Mouse (Mus musculus): ENCODE measurements around the gene Efhd2. TPM values are rescaled to one million over a fixed set of nuclear protein-coding genes. Genes with fewer than 3 reads are reported as not detected.

Efhd2 gene
- polyA plus RNA-seq, 1 experiment from 2014 or later: 88.4 TPM

DNA sequence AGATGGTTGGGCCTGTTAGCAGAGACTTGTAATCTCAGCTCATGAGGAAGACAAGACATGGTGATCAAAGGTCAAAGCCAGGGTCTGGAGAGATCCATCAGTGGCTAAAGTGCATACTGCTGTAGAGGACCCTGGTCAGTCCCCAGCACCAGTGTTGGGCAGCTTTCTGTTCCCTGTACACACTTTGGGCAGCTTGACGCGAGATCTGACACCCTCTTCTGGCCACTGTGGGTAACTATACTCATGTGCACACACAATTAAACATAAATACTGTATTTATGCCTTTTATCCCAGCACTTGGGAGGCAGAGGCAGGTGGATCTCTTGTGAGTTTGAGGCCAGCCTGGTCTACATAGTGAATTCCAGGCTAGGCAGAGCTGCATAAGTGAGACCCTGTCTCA lies 63.7 kb downstream of the Efhd2 start:
- DNase-seq (ENCODE audit: low spot score): no peak

DNA sequence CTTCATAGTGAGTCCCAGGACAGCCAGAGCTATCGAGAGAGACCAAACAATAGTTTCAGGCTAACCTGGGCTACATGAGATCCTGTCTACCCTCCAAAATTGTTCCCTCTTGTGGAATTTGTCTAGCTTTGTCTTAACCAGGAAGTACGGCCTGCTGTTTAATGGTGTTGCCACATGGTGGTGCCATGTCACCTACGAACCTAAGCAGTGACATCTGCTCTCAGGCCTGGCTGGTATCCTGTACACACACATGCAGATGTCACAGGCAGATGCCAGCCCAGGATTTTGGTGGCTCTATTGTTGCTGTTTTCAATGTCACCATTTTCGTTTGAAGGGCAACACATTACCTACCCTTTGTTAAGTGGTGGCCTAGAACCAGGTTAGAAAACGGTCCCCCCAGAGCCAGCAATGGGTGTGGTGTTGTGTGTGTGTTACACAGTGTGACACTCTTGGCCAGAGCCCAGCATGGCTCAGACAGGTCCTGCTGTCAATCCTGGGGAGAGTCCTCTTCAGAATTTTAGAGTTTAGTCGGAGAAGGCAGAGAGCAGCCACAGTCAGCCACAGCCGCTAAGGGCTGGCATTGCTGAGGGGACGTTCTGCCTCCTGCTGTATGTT lies 64.8 kb downstream of the Efhd2 start:
- peak; percentile 65 for DNase-seq (ENCODE audit: low spot score)

Other genes with a start within 250 kb of the Efhd2 start
- gene Plekhm2, start 210.0 kb downstream of the Efhd2 start, polyA plus RNA-seq (2015; fragmentation: Nextera tagmentation; extraction: Ambion mirVana): 2.6 and 3.6 TPM in 2 replicates
- not detected in 2 replicates for gene Rsc1a1, start 189.3 kb downstream of the Efhd2 start, polyA plus RNA-seq (2015; fragmentation: Nextera tagmentation; extraction: Ambion mirVana)
- gene Ddi2, start 151.5 kb downstream of the Efhd2 start, polyA plus RNA-seq (2015; fragmentation: Nextera tagmentation; extraction: Ambion mirVana): 12.3 and 12.8 TPM in 2 replicates
- 0.22 TPM in 1 of 2 replicates, not detected in the other for gene Agmat, start 128.2 kb downstream of the Efhd2 start, polyA plus RNA-seq (2015; fragmentation: Nextera tagmentation; extraction: Ambion mirVana)
- 2.5 and 2.9 TPM in 2 replicates for gene Dnajc16, start 84.0 kb downstream of the Efhd2 start, polyA plus RNA-seq (2015; fragmentation: Nextera tagmentation; extraction: Ambion mirVana)
- gene Casp9, start 81.3 kb downstream of the Efhd2 start, polyA plus RNA-seq (2015; fragmentation: Nextera tagmentation; extraction: Ambion mirVana): 9.0 and 9.9 TPM in 2 replicates
- 0.12 and 0.13 TPM in 2 replicates for gene Cela2a, start 48.8 kb downstream of the Efhd2 start, polyA plus RNA-seq (2015; fragmentation: Nextera tagmentation; extraction: Ambion mirVana)
- gene Ctrc, start 28.6 kb downstream of the Efhd2 start, polyA plus RNA-seq (2015; fragmentation: Nextera tagmentation; extraction: Ambion mirVana): 0.30 TPM in 1 of 2 replicates, not detected in the other
- 1.9 and 2.4 TPM in 2 replicates for gene Fhad1, start 140.2 kb upstream of the Efhd2 start, polyA plus RNA-seq (2015; fragmentation: Nextera tagmentation; extraction: Ambion mirVana)
- 13.4 and 14.8 TPM in 2 replicates for gene Tmem51, start 209.4 kb upstream of the Efhd2 start, polyA plus RNA-seq (2015; fragmentation: Nextera tagmentation; extraction: Ambion mirVana)

Data from thymus, postnatal 0 days (tissue).